Mouse (Mus musculus) layer of hippocampus, postnatal 25 days (tissue): Measurements from ENCODE around the gene Palm. TPM values are rescaled to one million over a fixed set of nuclear protein-coding genes. Genes with fewer than 3 reads are reported as not detected.
"Not testable (repeated sequence)": the region's sequence is repeated elsewhere in the genome, so short reads cannot be mapped to it uniquely, and the experiment has no call there.

Source experiments
- DNase-seq, 2 experiments: peaks; one replicate each; pipeline ENCODE4 v3.0.0; 2022; ENCODE audit warnings: mixed read lengths in 2 of 2, low spot score in 1 of 2; ENCODE audit errors: extremely low spot score in 1 of 2
- total RNA-seq, 2 experiments: library from RNA; stranded (reverse); gene quantifications; 2 replicates each; pipeline ENCODE4 v1.2.3; 2021

Palm gene
- 100 to 1,000 TPM; 307 to 325 TPM for total RNA-seq

DNA sequence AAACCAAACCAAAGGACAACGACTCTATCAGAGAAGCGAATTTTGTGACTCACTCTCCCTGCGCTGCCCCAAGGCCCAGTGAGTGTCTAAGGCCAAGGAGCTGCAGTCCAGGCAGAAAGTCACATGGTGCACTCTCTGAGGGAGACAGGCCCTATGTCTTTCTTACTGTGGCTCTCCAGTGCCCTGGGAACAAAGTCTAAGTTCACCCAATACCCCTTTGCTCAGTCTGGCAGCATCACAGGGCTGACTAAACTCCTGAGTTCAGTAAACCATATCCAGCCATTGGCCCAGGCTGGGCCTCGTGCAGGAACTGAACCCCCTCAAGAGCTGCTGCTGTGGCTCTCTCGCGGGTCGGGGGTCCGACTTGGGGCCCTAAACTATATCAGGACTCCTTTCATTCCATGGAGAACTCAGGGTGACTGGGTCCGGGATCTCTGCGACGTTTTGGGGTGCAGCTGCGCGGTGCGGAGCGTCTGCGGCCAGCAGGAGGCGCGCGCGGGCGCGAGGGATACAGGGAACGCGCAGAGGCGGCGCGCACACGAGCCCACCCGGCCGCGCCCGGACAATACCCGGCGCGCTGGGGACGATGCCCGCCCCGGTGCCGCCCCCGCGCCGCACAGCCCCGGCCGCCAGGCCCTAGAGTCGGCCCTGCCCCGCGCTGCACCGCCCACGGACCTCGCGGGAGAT lies at the start of gene Palm:
TSS of gene Palm (plus strand) at position 522 of the 687 bp plus-strand sequence.
- DNase-seq = peak; percentile 89 to 92

DNA sequence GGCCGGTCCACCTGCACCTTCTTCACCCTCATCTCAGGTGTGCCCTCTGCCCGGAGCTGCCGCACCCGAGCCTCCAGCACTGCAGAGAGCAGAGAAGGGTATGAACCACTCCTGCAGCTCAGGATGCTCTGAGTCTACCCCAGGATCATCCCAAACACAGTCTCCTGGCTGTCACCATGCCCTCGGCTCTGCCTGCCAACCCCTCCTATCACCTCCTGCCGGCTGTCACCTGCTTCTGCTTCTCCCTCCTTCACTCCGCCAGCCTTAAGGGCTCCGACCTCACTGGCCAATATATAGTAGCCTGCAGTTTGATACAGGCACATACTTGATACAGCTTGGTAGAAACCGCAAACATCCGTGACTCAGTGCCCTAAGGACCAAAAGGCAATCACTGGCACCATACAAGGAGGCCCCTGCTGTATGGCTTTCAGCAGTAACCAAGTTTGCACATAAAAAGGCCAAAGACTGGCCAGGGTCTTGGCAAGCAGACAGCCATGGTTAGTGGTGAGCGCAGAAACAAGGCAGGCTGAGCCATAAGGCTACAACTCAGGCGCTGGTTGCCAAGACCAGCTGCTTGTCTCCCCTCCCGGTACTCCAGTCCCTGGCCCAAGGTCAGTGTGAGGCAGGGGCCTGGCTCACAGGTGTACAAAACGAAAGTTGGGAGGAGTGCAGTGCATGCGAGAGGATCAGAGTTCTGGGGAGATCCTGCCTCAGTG lies 49.6 kb upstream of the Palm start:
- DNase-seq = no peak

DNA sequence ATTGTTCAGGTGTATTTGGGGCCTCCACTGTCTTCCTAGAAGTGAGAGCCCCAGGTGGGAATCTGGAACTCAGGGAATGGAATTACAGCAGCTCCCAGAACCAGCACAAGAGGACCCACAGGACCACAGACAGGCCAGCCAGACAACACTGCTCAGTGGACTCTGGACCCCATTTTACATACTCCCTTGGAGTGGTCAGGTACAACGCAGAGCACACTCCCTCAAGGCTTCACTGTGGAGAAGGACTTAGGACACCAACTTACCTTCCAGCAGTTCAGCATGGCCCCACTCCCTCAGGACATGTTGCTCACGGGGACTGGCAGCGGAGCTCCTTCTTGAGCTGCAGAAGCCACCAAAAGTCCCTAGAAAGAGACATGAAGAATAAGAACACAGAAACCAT lies 48.0 kb upstream of the Palm start:
- DNase-seq = no peak

DNA sequence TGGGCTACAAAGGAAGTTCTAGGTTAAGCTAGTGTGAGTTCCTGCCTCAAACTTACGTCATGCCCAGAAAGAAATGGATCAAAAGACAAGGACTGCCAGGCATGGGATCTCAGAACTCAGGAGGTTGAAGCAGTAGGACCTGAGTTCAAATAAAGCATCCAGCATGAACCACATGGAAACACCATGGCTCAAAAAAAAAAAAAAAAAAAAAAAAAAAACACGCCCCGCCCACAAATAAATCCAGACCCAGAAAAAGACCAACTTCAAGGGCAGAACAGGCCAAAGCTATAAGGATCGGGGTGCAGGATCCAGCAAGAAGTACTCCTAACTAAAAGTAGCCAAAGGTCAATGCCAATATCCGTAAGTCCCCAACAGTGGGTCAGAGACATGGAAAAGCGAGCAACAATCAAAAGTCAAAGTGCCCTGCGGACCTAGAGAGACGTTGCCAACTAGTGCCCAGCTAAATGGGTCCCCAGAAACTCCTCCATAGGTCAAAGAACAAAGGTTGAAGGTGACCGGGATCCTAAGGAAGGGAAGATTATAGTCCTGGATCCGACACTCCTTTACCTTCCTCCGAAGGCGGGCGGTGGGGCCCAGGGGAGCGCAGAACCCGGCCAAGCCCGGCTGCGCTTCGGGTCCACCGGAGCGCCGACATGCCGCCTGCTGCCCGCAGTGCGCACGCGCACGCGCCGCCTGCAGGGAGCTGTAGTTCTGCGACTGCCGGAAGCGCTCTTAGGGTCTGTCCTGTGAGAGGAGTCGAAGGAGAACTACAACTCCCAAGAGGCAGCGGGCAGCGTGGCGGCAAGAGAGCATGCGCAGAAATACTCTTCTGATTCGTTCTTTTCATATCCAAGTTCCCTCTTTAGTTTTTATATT lies 47.2 kb upstream of the Palm start, which contains the start of gene Polrmt:
TSS of gene Polrmt (minus strand) at position 684 of the 876 bp plus-strand sequence.
- peak; percentile 84 to 87 for DNase-seq

DNA sequence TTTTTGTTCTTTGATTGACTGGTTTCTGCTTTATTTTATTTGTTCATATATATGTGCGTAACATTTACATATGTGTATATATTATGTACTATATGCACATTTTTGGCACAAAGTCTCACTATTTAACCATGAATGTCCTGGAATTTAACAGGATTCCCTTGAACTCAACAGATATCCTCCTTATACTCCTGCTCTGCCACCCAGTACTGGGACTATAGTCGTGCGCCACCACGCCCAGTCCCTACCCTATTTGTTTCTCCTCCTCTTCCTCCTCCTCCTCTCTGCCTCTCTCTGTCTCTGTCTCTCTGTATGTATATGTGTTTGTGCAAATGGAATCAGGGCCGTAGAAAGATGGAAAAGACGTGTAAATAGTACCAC lies 46.6 kb upstream of the Palm start:
- no peak for DNase-seq

DNA sequence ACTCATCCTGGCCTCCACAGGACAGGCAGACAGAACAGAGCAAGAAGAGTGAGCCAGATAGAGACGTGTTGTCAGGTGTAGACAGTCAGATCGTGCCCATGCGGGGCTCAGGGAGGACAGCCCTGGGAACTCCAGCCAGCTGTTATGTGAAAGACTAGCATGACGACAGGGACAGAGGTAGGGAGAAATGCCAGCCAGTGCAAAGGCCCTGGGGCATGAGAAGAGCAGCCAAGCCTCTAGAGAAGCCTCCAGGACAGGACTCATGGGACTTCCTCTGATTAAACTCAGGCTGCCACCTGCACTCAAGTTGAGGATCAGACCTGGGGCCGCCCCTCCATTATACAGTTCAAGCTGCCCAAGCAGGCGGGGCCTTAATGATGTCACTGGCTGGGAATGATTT lies 44.9 kb upstream of the Palm start:
- DNase-seq = no peak

DNA sequence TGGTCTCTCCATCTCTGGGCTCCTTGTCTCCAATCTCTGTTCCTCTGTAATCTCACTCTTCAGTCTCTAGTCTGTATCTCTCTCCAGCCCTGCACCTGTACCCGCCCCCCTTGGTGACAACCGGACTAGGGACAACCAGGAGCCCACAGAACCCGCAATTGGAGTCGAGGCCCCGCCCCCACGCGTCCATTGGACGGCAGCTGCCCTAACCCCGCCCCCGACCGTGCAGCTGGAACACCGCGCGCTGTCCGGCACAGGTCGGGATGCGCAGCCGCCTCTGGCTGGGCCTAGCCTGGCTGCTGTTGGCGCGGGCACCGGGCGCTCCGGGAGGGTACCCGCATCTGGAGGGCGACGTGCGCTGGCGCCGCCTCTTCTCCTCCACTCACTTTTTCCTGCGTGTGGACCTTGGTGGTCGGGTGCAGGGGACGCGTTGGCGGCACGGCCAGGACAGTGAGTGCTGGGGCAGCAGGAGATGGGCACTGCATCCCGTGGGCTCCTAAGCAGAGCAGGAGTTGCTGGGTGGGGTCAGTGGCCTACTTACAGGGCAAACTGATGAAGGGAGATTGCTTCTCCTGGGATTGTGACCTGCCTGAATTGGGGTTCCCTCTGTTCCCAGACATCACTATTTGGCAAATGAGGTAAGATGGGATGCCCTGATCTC lies 38.4 kb upstream of the Palm start, which contains the start of gene Fgf22:
TSS of gene Fgf22 (plus strand) at position 221 of the 661 bp plus-strand sequence.
- DNase-seq = peak in 1 of 2 experiments; percentile 55

DNA sequence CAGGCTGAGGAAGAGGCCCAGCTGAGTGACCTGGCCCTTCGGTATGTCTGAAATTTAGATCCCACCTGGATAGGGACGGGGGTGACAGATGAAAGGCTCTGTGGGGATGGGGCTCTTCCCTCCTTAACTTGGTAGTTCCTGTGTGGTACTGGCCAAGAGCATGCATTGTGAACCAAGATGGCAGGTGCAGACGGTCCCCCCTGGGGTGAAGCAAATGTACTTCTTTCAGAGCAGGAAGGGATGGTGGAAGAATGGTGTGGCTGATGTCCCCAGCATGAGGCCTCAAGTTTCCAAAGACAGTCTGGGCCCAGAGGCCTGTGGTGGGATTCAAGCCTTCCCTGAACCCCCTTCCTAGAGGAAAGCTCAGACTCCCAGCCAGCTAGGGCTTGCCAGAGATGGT lies 37.5 kb upstream of the Palm start:
- DNase-seq = no peak

DNA sequence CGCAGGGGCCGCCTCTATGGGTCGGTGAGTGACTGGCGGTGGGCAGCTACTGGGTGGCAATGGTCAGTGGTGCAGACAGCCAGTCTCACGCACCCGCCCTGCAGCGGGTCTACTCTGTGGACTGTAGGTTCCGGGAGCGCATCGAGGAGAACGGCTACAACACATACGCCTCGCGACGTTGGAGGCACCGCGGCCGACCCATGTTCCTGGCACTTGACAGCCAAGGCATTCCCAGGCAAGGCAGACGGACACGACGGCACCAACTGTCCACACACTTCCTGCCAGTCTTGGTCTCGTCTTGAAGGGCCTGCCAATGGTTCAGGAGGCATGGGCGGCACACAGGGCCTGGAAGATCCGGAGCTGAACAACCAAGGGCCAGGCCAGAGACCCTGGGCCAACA lies 36.7 kb upstream of the Palm start:
- DNase-seq = no peak

DNA sequence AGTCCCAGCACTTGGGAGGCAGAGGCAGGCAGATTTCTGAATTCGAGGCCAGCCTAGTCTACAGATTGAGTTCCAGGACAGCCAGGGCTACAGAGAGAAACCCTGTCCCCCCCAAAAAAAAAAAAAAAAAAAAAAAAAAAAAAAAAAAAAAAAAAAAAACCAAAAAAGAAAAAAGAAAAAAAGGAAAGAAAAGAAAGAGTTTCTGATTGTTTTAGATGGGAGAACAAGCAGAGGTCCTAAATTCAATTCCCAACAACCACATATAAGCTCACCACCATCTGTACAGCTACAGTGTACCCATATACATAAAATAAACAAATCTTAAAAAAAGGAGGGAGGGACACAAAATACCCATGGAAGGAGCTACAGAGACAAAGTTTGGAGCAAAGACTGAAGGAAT lies 33.7 kb upstream of the Palm start:
- DNase-seq = not testable (repeated sequence)

DNA sequence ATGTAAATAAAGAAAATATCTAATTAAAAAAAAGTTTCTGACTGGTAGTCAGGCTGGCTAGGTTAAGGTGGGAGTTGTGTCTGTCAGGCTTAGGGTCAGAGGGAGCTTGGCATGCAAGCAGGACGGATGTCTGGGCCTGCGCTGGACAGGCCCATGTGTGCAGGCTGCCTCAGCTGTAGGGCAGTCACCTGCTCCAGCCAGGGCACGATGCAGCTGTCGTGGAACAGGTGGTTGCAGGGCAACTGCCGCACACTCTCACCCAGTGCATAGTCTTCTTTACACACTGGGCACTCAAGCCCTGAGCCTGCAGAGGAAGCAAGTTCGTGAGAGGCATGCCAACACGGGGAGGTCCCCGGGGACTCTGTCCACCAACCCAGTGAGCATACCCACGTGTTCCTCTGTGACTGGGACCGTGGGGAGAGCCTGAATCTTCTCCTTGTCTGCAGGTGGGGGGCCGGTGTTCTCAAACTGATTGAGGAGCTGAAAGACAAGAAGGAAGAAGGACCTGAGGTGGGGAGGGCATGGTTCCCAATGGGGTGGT lies 32.7 kb upstream of the Palm start:
- DNase-seq = no peak

DNA sequence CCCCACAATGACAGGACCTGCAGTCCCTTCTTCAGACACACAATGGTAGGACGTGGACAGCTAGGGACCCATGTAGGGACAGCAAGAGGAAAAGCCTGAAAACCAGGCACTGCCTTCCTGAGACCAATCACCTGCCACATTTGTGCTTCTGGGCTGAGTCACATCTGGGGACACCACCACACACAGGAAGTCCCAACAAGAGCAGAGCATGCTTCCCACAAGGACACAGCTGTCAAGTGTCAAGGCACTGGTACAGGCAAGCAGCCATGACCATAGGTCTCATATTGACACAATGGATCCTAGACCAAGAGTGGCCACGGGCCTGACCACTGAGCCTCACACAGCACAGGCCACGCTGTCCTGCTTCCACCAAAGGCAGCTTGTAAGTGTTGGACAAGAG lies 30.5 kb upstream of the Palm start:
- no peak for DNase-seq

DNA sequence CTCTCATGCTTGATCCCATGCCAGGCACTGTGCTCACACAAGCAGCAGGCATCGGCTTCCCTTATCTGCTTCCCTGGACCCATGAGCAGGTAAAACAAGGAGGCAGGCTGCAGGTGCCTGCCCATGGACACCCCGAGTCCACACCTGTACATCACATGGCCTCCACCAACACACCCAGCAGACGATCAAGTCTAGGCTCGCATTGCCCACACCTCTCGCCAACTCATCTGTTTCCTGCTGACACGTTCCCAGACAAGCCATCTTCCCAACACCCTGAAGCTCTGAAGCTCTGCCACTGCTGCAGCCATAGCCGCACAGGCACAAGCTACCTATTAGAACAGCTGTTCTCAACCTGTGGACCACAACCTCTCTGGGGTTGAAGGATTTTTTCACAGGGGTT lies 29.1 kb upstream of the Palm start:
- no peak for DNase-seq

DNA sequence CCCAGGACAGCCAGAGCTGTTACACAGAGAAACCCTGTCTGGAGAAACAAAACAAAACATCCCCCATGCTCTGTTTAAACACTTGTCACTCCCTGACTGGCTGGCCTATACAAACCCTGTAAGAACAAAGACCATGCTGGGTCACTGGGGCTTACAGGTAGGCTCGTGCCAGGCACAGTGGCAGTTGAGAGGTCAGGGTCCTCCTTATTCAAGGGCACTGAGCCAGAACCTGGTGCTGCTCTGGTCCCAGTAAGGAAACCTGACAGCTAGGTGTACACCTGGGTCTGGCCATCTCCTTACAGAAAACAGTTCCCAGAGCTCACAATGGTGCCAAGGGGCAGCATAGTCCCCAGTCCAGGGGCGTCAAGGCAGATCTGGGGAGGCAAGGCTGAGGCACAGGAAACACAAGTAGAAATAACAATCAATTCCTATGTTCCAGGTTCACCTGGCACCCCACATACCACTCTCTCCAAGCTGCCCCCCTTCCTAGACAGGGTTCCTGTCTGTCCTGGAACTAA lies 28.1 kb upstream of the Palm start:
- DNase-seq = no peak

DNA sequence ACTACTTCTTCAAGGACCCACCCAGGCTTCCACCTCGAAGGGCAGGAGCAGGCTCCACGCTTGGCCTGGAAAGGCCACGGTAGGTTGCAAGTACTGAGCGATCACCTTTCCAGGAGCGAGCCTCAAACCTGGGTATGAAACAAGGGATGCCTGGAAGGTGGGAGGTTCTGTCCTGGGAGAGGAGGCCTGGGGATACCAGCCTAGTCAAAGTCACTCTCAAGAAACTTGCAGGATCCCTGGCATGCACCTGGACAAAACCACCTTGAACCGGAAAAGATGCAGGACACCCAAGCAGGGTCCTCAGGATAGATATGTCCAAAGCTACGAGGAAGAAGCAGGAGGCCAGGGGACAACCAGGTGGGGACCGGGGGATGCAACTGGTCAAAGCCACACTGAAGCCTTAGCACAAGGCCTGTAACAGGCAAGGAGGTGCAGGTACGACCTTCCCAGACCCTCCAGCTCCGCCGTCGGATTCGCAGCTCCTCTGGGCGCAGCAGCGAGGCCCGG lies 27.3 kb upstream of the Palm start:
- DNase-seq = no peak

DNA sequence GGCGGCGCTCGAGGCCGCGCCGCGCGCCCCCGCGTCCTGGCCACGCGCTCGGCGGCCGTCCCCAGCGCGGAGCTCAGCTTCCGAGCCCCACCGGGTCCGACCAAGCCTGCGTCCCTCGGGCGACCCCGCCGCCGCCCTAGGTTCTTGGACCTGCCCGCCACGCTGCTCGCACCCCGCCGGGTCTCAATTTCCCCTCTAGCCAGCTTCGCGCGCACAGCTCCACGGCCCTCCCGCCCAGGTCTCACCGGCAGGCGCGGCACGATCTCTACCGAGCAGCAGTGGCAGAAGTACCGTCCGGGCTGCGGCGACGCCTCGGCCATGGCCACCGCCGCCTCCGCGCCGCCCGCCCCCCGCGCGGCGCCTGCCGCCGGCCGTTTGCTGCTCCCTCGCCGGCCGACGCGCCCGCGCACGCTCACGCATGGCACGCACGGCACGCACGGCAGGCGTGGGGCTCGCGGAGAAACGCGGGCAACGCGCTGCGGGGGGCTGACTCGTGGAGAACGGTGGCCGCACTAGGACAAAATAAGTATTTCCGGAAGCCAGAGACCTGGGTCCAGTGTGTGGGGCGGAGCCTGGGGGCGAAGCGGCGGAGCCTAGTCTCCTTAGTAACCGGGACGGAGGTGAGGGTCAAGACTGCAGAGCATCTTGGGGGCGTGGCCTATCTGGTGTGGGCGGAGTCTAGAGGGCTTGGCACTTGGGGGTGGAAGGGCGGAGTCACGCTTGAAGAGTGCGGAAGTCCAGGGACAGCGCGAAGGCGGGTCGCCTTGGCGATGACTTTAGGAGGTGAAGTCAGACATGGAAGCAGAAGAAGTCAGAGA lies 26.7 kb upstream of the Palm start, which contains the start of gene Rnf126:
TSS of gene Rnf126 (minus strand) at position 445 of the 818 bp plus-strand sequence.
- peak; percentile 97 to 99 for DNase-seq

DNA sequence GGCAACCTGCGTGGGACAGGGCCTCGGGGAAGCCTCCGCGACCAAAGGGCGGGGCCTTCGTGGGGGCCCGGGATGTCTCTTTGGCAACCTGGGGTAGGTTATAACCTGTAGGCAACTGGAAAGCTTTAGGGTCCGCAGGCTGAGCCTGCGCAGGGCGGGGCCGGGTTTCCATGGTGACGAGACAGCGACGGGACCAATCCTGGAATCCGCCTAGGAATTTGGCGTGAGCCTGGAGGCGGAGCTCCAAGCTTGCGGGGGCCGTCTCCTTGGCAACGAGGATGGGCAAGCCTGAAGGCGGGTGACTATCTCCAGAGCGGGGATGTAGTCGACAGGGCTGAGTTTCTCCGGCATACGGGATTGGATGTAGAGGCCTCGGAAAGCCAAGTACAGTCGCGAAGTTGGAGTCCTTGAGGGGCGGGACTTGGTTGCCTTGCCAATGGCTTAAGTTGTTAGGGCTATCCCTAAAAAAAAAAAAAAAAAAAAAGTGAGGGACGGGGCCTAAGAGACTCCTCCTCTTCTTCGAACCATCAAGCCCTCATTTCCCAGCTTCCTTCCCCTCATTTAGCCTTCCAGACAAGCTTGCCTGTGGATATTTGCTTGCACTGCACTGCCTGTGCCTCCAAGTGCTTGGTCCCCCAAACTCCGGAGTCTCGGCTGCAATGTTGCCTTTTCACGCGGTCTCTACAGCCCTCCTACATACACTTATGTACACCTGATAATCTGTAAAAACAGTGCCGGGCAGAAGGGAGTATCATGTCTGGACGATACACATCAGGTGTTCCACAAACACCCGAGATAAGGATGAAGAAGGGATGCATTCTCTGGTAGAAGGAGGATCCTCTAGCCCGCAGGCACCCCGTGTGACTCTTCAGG lies 25.8 kb upstream of the Palm start:
- peak; percentile 84 to 87 for DNase-seq

DNA sequence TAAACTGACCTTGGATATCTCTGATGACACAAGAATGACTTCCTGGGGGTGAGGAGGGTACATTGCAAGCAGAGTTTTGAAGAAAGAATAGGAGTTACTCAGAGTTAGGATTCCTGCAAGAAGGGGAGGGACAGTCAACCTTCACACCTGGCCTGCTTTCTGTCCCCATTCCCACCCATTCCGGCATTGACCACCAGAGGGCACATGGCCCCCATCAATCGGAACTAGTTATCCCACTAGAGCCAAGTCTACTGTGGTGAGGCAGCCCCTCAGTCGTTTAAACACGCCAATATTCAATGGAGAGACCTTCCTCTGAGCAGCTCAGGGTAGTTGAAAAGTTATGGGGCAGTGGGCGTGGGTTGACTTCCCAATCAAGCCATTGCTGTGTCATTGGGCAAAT lies 25.0 kb upstream of the Palm start:
- DNase-seq = peak; percentile 63 to 80
